Mouse (Mus musculus): ENCODE data around the gene Atp6v1g2. TPM values are rescaled to one million over a fixed set of nuclear protein-coding genes. Genes with fewer than 3 reads are reported as not detected.

The Atp6v1g2 gene
- polyA plus RNA-seq, 1 experiment: 74.9 TPM

DNA sequence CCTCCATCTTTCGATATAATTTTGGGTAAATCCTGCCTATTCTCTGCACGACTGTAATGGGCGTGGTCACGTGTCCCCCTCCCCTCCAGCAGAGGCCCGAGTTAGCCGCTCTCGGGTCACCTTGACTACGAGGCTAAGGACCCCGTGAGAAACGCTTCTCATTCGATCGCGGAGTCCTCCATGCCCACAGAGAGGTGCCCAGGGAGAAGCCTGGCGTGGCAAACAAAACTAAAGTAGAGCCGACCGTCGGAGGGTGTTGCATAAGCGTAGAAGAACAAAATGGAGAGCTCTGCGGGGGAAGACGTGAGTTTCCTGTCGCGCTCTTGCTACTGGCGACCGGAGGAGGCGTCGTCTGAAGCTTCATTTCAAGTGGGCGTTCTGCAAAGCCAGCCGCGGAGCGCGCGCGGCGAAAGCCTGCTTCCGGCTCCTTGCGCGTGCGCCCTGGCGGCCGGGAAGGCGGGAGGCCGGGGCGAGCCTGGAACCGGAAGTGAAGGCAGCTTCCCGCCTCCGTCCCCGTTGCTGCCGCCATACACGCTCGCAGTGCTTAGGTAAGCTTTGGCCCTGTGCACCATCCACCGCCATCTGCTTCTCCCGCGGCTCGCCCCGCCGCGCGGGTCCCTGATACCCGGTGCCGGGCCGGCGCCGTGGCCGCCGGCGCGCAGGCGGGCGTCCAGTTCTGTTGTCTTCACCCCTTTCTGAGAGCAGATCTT lies 8.0 kb downstream of the Atp6v1g2 start, which contains the start of gene Ddx39b:
Gene Ddx39b (plus strand): TSS at position 442 of the 710 bp plus-strand sequence.
- peak; percentile 99 for DNase-seq (ENCODE audit: low read depth)
- TF ChIP-seq CTCF (IDR thresholded peaks at IDR 0.05; ENCODE audit: borderline replicate concordance, extremely low read depth, insufficient read depth, insufficient read length) (no peak), POLR2A (IDR thresholded peaks at IDR 0.05; ENCODE audit: borderline replicate concordance, extremely low read depth, insufficient read depth, insufficient read length, poor library complexity, severe bottlenecking) (peak; percentile 61)

DNA sequence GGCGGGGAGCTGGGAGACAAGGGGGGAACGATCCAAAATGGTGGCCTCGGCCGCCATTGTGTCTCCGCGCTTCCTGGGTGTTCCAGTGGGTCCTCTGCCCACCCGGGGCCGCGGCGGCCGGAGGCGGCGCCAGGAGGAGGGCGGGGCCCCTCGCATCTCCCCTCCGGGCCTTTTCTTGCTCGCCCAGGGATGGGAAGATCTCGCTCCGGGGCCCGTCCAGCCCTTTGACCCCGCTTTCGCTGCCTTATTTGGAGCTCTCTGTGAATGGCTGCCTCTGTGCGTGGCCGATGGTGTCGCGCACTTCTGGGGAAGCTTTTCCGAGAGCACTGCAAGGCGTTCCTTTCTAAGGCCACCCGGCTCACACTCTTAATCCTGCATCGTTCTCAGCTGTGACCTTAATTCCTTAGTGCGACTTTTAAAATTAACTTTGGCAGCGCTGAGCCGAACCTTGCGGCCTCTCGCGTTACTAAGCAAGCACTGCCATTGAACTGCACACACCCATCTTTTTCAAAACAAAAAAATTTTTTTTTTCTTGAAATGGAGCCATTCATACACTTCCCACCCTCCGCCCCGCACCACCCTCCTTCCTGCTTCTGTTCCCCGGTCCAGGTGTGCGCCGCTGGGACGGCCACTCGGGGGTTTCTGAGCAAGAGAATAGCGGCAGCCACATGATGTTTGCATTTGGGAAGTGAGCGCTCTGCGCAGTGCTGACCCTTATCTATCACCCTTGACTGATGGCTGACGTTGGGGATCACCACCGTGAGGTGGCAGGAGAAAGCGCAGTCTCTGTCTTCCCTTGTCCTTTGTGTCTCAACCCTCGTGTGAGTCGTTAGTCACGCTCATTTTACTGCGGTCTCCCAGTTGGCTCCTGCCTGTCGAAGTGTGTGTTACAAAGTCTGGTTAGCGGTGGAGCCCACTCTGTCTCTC lies 8.8 kb downstream of the Atp6v1g2 start:
- peak; percentile 80 for DNase-seq (ENCODE audit: low read depth)
- TF ChIP-seq CTCF (IDR thresholded peaks at IDR 0.05; ENCODE audit: borderline replicate concordance, extremely low read depth, insufficient read depth, insufficient read length): peak; percentile 26; the same call in 1 of the 2 replicates
- 0 out of 2 replicates have a peak, but pooled peaks have one; percentile 35 for TF ChIP-seq POLR2A (IDR thresholded peaks at IDR 0.05; ENCODE audit: borderline replicate concordance, extremely low read depth, insufficient read depth, insufficient read length, poor library complexity, severe bottlenecking)

- TF ChIP-seq POLR2A (IDR thresholded peaks at IDR 0.05; ENCODE audit: borderline replicate concordance, extremely low read depth, insufficient read depth, insufficient read length, poor library complexity, severe bottlenecking) (no peak), CTCF (IDR thresholded peaks at IDR 0.05; ENCODE audit: borderline replicate concordance, extremely low read depth, insufficient read depth, insufficient read length) (no peak)
- DNase-seq (ENCODE audit: low read depth): peak; percentile 85
Observed at GRCm38 (mm10) chr17:35243086-35243485, 9.6 kb downstream of the Atp6v1g2 start.

DNA sequence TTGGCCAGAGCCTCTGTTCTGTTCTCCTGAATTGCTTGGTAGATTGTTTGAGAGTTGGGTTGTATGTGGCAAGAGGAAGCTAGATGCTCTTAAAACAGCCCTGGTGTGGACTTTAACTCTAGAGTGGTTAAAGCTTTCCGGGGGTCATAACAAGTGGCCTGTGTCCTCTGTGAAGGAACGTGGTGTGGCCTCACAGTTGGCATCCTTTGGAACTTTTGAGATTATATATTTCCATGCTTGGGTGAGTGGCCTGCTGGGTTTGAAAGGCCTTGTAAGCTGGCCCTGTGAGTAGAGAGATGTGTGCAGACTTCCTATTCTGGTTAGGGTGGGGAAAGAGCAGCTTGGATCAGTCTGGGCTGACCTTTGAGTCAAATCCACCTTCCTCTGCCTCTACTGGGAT lies 11.5 kb downstream of the Atp6v1g2 start:
- no peak for TF ChIP-seq POLR2A (IDR thresholded peaks at IDR 0.05; ENCODE audit: borderline replicate concordance, extremely low read depth, insufficient read depth, insufficient read length, poor library complexity, severe bottlenecking)
- TF ChIP-seq CTCF (IDR thresholded peaks at IDR 0.05; ENCODE audit: borderline replicate concordance, extremely low read depth, insufficient read depth, insufficient read length): no peak

GRCm38 (mm10) chr17:35245731-35246623 lies 12.5 kb downstream of the Atp6v1g2 start:
- TF ChIP-seq POLR2A (IDR thresholded peaks at IDR 0.05; ENCODE audit: borderline replicate concordance, extremely low read depth, insufficient read depth, insufficient read length, poor library complexity, severe bottlenecking) (no peak), CTCF (IDR thresholded peaks at IDR 0.05; ENCODE audit: borderline replicate concordance, extremely low read depth, insufficient read depth, insufficient read length) (peak; percentile 48; the same call in 1 of the 2 replicates)
- peak; percentile 52 for DNase-seq (ENCODE audit: low read depth)

More for the DNA sequence above, 11.5 kb downstream of the Atp6v1g2 start:
- DNase-seq (ENCODE audit: low read depth): no peak

- no peak for TF ChIP-seq POLR2A (IDR thresholded peaks at IDR 0.05; ENCODE audit: borderline replicate concordance, extremely low read depth, insufficient read depth, insufficient read length, poor library complexity, severe bottlenecking)
- no peak for TF ChIP-seq CTCF (IDR thresholded peaks at IDR 0.05; ENCODE audit: borderline replicate concordance, extremely low read depth, insufficient read depth, insufficient read length)
- DNase-seq (ENCODE audit: low read depth): no peak
Observed at GRCm38 (mm10) chr17:35247144-35247543, 13.7 kb downstream of the Atp6v1g2 start.

DNA sequence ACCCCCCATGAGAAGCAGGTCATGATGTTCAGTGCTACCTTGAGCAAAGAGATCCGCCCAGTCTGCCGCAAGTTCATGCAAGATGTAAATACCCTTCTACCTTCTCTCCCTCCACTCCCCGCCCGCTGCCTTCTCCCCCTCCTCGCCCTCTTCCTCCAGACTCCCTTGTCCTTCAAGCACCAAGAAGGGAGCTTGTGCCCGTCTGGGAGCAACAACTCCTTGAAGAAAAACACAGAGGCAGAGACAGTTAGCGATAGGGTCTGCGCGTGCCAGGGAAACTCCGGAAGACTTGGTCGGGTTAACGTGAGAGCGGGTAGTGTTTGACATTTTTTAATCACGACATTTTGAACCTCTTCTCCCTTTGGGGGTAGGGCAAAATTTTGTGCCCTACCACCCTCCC lies 15.5 kb downstream of the Atp6v1g2 start:
- TF ChIP-seq POLR2A (IDR thresholded peaks at IDR 0.05; ENCODE audit: borderline replicate concordance, extremely low read depth, insufficient read depth, insufficient read length, poor library complexity, severe bottlenecking): no peak
- TF ChIP-seq CTCF (IDR thresholded peaks at IDR 0.05; ENCODE audit: borderline replicate concordance, extremely low read depth, insufficient read depth, insufficient read length): no peak
- no peak for DNase-seq (ENCODE audit: low read depth)

DNA sequence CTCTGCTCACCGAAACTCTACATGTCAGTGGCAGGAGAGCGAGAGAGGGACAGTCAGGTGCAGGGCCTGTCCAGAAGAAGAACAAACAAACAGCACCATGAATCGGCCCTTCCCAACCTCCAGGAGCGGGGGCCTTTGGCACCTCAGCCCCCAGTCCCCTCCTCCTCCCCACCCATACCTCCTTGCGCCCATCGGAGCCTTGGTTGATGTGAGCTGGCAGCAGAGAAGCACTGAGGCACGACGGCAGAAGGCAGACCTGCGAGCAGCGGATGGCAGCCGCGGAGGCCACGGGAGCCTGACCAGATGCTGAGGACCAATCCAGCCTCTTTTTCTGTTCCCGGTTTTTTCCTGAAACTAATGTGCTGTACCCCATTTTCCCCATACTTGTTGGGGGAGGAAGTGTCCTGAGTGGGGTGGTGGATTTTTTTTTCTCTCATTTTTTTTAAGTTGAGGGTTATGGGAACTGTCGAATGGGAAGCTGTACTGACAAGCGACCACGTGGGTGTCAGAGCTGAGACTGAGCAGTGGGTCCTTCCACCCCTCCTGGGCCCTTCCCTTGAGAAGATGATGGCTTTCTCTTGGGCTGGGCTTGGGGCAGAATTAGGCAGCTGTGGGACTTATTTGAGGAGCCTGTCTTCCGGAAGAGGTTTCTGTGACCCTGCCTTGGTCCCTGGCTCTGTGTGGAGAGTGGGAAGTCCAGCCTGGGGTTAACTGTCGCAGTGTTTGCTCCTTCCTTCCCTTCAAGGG lies 16.2 kb downstream of the Atp6v1g2 start:
- no peak for TF ChIP-seq POLR2A (IDR thresholded peaks at IDR 0.05; ENCODE audit: borderline replicate concordance, extremely low read depth, insufficient read depth, insufficient read length, poor library complexity, severe bottlenecking)
- TF ChIP-seq CTCF (IDR thresholded peaks at IDR 0.05; ENCODE audit: borderline replicate concordance, extremely low read depth, insufficient read depth, insufficient read length): no peak
- DNase-seq (ENCODE audit: low read depth): no peak

DNA sequence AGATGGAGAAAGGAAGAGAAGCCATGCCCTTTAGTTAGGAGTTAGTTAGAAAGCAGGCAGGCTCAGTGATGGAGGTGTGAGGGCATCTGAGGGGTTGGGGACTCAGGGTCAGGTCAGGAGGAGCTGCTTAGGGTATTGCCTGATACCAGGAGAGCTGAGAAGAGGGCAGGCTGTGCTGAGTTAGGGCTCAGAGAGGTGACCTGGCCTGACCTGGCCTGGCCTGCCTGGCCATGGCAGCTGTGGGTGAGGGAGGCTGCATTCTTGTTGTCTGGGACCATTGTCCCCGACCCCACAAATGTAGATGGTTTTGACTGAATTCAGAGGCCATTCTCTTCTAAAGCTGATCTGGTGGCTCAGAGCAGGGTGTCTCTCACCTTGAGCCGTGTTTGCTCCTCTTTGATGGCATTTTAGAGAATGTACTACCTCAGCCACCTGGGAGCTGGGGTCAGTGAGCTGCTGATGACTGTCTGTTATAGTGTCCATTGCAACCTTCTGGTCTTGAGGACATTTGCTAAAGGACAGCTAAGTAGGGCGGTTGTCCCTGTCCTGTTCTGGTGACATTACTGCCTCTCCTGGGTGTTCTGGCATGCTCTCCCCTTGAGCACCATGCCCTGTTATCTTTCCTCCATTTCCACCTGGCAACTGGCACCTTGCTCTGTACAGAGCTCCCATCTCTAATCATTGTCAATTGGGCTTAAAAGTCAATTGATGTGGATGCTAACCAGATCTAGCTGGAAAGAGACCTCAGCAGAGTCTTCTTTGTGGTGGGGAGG lies 17.1 kb downstream of the Atp6v1g2 start:
- TF ChIP-seq CTCF (IDR thresholded peaks at IDR 0.05; ENCODE audit: borderline replicate concordance, extremely low read depth, insufficient read depth, insufficient read length) (no peak), POLR2A (IDR thresholded peaks at IDR 0.05; ENCODE audit: borderline replicate concordance, extremely low read depth, insufficient read depth, insufficient read length, poor library complexity, severe bottlenecking) (no peak)
- no peak for DNase-seq (ENCODE audit: low read depth)

Data from brain, embryonic 14.5 days (tissue).